Mouse (Mus musculus) ES-E14 (cell line): Measurements from ENCODE around the gene Fgf2. TPM values are rescaled to one million over a fixed set of nuclear protein-coding genes. Genes with fewer than 3 reads are reported as not detected.

ENCODE experiments used
- DNase-seq: peaks from one replicate; pipeline ENCODE4 v3.0.0-alpha.2; 2013; ENCODE audit warnings: low read depth, low spot score
- H3K27ac ChIP-seq: 2 replicates; pipeline ENCODE4 v1.5.1; 2012; ENCODE audit warnings: low read depth, mild to moderate bottlenecking, low read length, moderate library complexity, mixed read lengths; ENCODE audit not compliant: poor library complexity, insufficient read depth, severe bottlenecking
- H3K36me3 ChIP-seq: 2 replicates; pipeline ENCODE4 v1.6.1; 2012; ENCODE audit warnings: mild to moderate bottlenecking, low read length, moderate library complexity, mixed read lengths; ENCODE audit not compliant: control insufficient read depth, poor library complexity, insufficient read depth, severe bottlenecking
- H3K4me1 ChIP-seq, 2 experiments: fragments of 150-350 bp in 1 of 2; sonication (generic) in 1 of 2; 2 replicates each; pipeline ENCODE4 v1.6.1; 2012; ENCODE audit warnings: low read length in 2 of 2, mild to moderate bottlenecking in 1 of 2, mixed read lengths in 1 of 2; ENCODE audit not compliant: control insufficient read depth in 2 of 2, insufficient read depth in 2 of 2, poor library complexity in 1 of 2
- H3K4me3 ChIP-seq, 2 experiments: fragments of 150-350 bp in 1 of 2; sonication (generic) in 1 of 2; 2 replicates each; pipeline ENCODE4 v1.5.1; 2012; ENCODE audit warnings: low read length in 2 of 2, low read depth in 1 of 2, mild to moderate bottlenecking in 1 of 2, mixed read lengths in 1 of 2; ENCODE audit not compliant: insufficient read depth in 1 of 2, poor library complexity in 1 of 2, severe bottlenecking in 1 of 2
- H3K9ac ChIP-seq: 2 replicates; pipeline ENCODE4 v1.6.1; 2012; ENCODE audit warnings: low read depth, mild to moderate bottlenecking, low read length, mixed read lengths; ENCODE audit not compliant: poor library complexity, insufficient read depth, severe bottlenecking
- H3K9me3 ChIP-seq: fragments of 150-350 bp; sonication (generic); 2 replicates; pipeline ENCODE4 v1.6.1; 2012; ENCODE audit warnings: low read depth, mild to moderate bottlenecking, low read length; ENCODE audit not compliant: control insufficient read depth, insufficient read depth
- CHD2 ChIP-seq: IDR thresholded peaks from 2 replicates; pipeline ENCODE4 v1.6.1; 2014; ENCODE audit warnings: mild to moderate bottlenecking, low read depth, low read length, inconsistent platforms
- HCFC1 ChIP-seq: IDR thresholded peaks from 2 replicates; pipeline ENCODE4 v1.6.1; 2012; ENCODE audit warnings: low read length, inconsistent platforms, borderline replicate concordance; ENCODE audit not compliant: insufficient read depth
- MAFK ChIP-seq: IDR thresholded peaks from 2 replicates; pipeline ENCODE4 v1.6.1; 2014; ENCODE audit warnings: mild to moderate bottlenecking, low read depth, low read length, inconsistent platforms; ENCODE audit not compliant: insufficient read depth
- ZC3H11A ChIP-seq: IDR thresholded peaks from 2 replicates; pipeline ENCODE4 v1.6.1; 2012; ENCODE audit warnings: low read depth, mild to moderate bottlenecking, inconsistent platforms, low read length, borderline replicate concordance
- ZNF384 ChIP-seq: IDR thresholded peaks from 2 replicates; pipeline ENCODE4 v1.6.1; 2012; ENCODE audit warnings: low read depth, low read length, inconsistent platforms
- in situ Hi-C, 2 experiments: fragments of 600-800 bp; cut with MboI; formaldehyde crosslinking; loops; one replicate each; pipeline ENCODE4 v1.15.1; 2025; ENCODE audit warnings: low sequenced_read_pairs in 2 of 2, inconsistent platforms in 1 of 2; ENCODE audit not compliant: unreplicated experiment in 2 of 2
- total RNA-seq: library from RNA; depleted of rRNA; stranded (reverse); fragments of 300-350 nt; gene quantifications from 2 replicates; pipeline ENCODE4 v1.2.3, GENCODE M21; 2012

The Fgf2 gene
- total RNA-seq, 1 experiment: 0.45 TPM

DNA sequence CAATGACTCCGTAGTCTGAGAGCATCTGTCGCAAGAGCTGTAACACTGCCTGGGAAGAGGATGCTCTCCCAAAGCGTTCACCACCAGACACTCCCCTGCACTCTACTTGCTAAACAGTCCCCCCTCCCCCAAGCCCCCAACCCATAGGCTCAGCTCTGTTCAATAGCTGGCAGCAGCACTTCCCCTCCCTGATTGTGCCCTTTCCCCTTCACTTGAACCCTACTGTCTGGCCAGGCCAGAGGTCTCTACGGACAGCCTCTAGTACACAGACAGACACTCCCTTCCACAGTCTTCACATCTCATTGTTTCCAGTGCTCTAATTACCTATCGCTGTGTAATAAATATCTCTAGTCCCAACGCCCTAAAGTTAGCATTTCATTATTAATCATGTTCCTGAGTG, 29.8 kb downstream of the Fgf2 start:
- no peaks in the 10 kb centered on the region for H3K36me3 ChIP-seq
- H3K9me3 ChIP-seq: no peaks in the 10 kb centered on the region
- TF ChIP-seq ZC3H11A (no peak), HCFC1 (no peak)
- DNase-seq: no peak
- no peak overlapping the region for H3K4me3 ChIP-seq
- no peaks in the 10 kb centered on the region for H3K4me1 ChIP-seq
- in situ Hi-C loops: no loop called here
- H3K27ac ChIP-seq: no peak overlapping the region
- H3K9ac ChIP-seq: no peak overlapping the region

DNA sequence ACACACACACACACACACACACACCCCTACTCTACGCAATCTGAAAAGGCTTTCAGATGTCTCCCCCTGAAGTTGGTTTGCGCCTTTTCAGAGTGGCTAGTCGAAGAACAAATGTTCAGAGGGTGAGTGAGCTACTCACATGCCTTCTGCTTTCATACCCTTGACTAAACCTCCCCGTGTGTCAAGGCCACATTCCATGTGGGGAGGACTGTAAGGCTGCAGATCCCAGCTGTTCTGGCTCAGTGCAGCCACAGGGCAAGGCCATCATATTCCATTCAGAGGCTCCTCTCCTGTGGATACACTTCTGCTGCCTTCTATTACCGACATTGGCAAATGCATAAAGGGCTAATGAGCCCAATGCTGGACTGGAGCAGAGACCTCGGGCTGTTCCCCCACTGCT, 30.3 kb downstream of the Fgf2 start:
- Histone ChIP-seq H3K4me3 (no peak overlapping the region), H3K27ac (no peak overlapping the region), H3K9ac (no peak overlapping the region), H3K36me3 (no peaks in the 10 kb centered on the region), H3K4me1 (no peaks in the 10 kb centered on the region), H3K9me3 (no peaks in the 10 kb centered on the region)
- no peak for TF ChIP-seq MAFK
- no peak for TF ChIP-seq CHD2
- TF ChIP-seq HCFC1: no peak
- no peak for TF ChIP-seq ZC3H11A
- TF ChIP-seq ZNF384: no peak
- in situ Hi-C loops: no loop called here
- no peak for DNase-seq

DNA sequence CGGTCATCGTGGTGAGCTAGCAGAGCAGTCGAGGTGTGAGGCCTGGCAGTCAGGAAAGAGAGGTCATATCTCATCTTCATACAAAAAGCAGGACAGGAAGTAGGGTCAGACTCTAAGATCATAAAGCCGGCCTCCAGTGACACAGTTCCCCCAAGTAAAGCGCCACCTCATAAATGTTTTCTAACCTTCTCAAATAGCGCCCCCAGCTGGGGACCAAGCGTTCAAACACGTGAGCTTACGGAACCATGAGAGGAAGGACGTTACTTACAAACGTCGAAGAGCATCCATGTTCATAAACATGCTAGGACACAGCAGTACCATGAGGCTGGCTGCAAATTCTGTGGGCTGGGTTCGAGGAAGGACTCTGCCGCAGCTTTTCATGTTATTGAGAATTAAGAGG, 31.1 kb downstream of the Fgf2 start:
- Histone ChIP-seq H3K4me3 (no peak overlapping the region), H3K9ac (no peak overlapping the region), H3K9me3 (no peaks in the 10 kb centered on the region), H3K36me3 (no peaks in the 10 kb centered on the region), H3K27ac (no peak overlapping the region), H3K4me1 (no peaks in the 10 kb centered on the region)
- peak; percentile 8 for DNase-seq
- in situ Hi-C loops: no loop called here
- no peak for TF ChIP-seq MAFK
- no peak for TF ChIP-seq CHD2
- no peak for TF ChIP-seq ZC3H11A

GRCm38 (mm10) chr3:37379930-37380881, 32.1 kb downstream of the Fgf2 start:
- Histone ChIP-seq H3K27ac (no peak overlapping the region), H3K4me1 (no peaks in the 10 kb centered on the region), H3K9ac (no peak overlapping the region), H3K4me3 (no peak overlapping the region), H3K9me3 (no peaks in the 10 kb centered on the region), H3K36me3 (no peaks in the 10 kb centered on the region)
- TF ChIP-seq CHD2: no peak
- TF ChIP-seq HCFC1: no peak
- no peak for TF ChIP-seq MAFK
- no peak for TF ChIP-seq ZNF384
- TF ChIP-seq ZC3H11A: no peak
- in situ Hi-C loops: no loop called here
- DNase-seq: no peak

DNA sequence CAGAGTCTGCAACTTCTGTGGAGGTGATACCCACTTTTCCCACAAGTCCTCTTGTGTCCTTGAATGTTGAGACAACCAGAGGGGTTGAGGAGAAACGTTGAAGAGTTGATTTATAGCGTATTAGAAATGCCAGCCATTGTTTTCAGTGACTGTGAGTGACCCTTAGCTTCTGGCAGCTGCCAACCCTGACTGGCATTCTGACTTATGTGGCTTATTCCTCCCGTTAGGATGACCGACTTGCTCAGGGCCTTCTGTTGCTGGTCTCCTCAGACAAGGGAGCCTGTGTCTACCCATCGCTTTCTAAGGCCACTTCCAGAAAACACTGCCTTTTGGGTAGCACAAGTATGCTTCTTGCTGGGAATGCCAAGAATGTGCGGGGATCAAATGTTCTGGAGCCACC, 33.3 kb downstream of the Fgf2 start:
- Histone ChIP-seq H3K9me3 (no peaks in the 10 kb centered on the region), H3K4me3 (no peak overlapping the region), H3K36me3 (no peaks in the 10 kb centered on the region), H3K9ac (no peak overlapping the region), H3K4me1 (no peaks in the 10 kb centered on the region), H3K27ac (no peak overlapping the region)
- in situ Hi-C loops: no loop called here
- TF ChIP-seq ZNF384 (no peak), CHD2 (no peak), HCFC1 (no peak), MAFK (no peak), ZC3H11A (no peak)
- no peak for DNase-seq
